Mouse (Mus musculus): Measurements from ENCODE around the gene Rhd.
"Not testable (repeated sequence)": the region's sequence is repeated elsewhere in the genome, so short reads cannot be mapped to it uniquely, and the experiment has no call there.

Rhd gene

DNA sequence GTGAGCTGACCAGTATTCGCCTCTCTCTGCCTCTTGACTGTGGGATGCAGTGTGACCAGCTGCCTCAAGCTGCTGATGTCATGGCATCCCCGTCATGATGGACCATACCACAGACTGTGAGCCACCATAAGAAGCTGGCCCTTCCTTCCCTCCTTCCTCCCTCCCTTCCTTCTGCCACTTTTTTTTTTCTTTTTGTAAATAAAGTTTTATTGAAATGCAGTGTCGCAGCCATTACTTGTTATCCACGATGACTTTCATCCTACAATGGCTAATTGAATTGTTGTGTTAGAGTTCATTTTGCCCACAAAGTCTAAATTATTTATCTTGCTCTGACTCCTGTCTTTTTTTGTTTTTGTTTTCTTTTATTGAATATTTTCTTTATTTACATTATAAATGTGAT lies 5.8 kb upstream of the Rhd start:
- no peak for DNase-seq

DNA sequence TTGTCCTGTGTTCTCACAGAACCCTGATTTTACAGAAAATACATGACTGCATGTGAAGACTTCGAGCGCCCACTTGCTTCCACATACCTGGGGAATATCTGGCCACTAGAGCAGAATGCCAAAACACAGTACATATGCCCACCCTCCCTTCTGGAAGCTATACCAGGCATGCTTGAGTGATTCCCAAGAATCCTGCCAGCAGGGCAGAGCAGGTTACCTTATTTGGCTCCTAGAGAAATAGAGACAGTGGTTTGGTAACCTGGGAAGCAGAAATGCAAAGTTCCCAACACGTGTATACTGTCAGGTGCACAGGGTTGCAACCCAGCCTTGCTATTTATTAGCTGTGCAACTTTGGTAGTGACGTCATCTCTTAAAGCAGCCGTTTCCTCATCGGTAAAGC lies 2.5 kb upstream of the Rhd start:
- DNase-seq = no peak

DNA sequence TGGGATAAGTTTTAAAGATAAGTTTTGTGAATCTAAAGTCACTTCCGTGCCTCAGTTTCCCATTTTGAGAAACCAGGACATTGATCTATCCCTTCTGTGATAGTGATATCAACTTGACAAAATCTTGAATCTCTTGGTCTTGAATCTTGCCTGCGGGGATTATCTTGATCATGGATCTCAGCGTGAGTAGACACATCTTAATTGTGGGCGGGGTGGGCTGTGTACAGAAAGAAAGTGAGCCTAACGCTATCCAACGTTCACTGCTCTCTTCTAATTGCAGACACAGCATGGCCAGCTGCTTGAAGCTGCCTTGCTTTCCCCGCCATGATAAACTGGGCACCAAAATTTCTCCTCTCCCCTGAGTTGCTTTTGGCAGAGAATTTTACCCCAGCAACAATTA lies 1.3 kb upstream of the Rhd start:
- no peak for DNase-seq

DNA sequence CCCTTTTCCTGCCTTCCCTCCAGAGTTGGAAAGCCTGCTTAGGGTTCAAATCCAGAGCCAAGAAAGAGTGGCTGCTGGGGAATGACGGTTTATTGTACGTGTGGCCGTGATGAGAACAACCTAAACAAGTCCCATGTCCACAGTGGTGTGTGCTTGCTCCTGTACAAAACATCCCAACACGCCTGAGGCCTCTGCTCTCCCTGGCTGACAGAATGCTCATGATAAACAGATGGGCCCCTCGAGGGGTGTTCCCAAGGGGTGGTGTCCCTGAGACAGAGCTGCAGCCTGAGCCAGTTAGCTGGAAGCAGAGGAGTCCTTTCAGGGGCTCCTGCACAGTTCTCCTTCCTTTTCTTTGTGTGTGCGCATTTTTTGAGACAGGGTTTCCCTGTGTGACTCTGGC lies 1.0 kb downstream of the Rhd start:
- no peak for DNase-seq

DNA sequence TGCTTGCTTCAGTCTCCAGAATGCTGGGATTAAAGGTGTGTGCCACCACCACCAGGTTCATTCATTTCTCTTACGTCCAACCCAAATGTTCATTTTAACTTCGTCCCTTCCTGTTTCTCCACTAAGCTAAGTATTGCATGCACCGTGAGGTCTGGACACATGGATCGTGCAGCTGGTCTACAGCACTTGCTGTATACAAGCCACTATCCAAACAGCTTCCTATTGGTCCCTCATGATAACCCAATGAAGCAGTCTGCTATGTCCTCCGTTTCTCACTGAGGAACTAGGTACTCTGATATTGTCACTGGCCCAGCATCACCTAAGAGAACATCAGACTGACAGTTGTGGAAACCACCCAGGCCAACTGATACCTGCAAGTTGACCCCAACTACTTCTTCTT lies 1.5 kb downstream of the Rhd start:
- DNase-seq = no peak

DNA sequence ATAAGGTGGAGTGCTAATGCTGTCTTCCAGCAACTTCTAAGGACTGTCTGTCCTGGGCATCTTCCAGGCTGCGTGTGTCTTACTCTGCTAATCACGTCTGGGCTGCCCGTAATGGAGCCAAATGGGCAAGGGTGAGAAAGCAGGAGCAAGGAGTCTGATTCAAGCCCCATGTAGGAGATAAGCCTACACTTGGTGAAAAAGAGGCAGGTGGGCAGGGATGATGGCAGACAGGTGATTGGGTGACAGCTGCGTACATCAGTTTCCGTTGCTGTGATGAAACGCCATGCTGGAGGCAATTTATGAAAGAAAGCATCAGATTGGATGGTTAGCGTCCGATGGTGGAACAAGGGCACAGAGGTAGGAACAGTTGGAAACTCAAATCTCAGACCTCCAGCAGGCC lies 2.9 kb downstream of the Rhd start:
- no peak for DNase-seq

DNA sequence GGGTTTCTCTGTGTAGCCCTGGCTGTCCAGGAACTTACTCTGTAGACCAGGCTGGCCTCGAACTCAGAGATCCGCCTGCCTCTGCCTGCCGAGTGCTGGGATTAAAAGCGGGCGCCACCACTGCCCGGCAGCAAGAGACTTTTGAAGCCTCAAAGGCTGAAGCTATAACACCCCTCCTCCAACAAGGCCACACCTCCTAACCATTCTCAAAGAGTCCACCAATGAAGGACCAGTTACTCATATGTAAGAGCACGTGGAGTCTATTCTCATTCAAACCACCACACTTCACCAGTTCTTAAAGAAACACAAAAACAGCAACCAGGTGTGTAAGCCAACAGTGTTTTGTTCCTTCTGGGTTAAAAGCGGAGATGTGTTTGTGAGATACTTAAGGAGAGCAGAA lies 3.3 kb downstream of the Rhd start:
- DNase-seq = no peak

DNA sequence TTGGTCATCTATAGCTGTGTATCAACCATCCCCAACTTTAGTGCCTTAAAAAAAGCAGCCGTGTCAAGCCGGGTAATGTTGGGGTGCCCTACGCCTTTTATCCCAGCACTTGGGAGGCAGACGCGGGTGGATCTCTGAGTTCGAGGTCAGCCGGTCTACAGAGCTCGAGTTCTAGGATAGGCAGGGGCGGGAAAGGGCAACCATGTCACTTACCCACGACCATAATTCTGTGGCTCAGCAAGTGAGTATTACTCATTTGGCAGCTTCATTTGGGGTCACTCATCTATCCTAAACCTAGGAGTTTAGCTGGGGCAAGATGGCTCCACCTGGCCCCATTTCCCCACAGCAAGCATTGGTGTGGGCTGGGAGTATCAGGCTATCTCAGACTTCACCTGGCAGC lies 3.7 kb downstream of the Rhd start:
- DNase-seq = no peak

DNA sequence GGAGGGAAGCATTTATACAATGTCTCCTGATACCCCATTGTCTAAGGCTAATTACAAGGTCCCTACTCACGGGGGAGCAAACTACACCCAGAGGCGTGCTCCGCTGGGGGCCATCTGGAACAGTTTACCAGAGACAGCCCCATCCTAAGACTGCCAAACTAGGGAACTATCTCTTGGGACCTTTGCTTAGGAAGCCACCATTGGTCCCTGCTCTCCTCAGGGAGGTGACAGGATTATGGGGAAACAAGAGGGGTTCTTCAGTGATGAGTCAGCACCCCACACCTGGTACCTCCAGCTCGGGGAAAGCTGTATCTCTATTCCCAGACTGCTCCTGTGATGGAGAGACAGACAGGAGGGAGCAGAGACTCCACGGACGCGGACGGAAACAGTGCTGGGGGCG lies 4.2 kb downstream of the Rhd start:
- DNase-seq = no peak

DNA sequence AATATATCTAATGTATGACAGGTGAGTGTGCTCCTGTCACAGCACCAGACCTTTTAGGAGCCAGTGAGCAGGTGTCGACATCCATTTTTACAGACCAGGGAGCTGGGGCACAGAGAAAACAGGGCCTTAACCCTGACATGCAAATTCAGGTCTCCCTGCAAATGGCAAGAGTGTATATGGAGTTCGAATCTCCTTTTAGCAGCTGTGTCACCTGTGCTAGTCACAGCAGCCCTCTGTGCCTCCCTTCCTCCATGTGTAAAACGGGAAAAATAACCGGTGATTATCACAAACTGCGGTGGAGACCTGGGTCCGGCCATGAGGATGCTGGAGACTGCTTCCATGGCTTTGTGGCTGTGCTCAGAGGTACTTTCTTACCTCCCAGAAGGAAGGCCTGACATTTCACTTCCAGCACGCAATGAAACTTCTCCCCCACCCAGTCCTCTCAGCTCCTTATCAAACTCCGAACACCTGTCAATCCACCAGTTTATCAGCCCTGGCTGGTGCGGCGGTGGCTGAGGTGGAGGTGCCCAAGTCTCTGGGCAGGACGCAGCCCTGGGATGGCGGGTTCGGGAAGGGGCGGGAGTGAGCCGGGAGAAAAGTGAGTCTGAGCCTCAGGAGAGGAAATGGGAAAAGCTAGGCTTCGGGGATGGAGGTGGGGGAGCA lies 4.9 kb downstream of the Rhd start:
- DNase-seq = no peak

DNA sequence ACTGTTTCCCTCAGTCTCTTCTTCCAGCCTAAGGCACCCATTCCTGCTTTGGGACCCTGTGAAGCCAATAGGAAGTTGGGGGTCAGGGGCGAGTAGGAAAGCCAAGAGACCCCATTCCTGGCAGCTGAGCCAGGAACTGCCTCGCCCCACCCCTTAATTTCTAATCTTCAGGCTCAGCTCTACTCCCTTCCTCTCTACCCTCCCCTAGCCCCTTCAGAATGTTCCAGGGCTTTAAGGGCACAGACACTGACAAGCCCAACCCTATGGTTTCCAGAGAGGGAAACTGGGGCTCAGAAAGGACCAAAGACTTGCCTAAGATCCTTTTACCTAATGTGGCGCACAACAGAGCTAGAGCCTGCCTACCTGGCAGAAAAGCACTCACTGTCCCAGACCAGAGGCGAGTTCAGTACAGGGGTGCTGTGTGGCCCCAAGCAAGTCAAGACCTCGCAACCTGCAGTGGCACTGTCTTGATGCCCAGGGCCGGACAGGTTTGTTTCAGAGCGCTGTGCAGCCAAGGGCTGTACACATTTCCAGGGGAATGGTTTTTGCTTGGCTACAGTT lies 5.6 kb downstream of the Rhd start:
- DNase-seq = no peak

DNA sequence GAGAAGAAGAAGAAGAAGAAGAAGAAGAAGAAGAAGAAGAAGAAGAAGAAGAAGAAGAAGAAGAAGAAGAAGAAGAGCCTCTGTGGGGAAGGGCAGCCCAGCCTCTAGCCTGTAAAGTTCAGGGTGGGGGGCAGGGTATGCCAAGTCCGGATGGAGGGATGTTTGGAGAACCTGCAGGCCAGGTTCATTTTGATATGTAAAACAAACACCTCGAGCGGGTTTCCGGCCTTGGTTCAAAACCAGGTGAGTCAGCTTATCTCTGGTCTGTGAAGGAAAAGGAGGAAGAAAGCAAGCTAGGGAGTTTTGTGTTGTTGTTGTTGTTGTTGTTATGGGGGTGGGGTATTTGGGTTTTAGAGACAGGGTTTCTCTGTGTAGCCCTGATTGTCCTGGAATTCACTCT lies 7.1 kb downstream of the Rhd start:
- no peak for DNase-seq

DNA sequence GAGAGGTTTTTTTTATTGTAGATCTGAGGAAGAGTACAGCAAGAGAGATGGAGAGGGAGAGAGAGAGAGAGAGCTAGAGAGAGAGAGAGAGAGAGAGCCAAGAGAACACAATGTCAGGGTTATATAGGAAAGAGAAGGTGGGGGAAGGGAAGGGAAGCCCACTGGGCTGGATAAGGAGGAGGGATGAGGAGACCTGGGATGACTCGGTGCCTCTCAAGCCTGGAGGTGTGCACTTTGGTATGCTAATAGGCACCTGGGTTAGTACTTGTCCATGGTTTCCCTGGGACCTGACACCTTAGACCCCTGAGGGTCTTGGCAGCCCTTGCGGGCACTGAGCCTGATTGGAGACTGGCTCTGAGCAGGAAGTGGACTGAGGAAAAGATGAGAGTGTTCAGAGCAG lies 7.6 kb downstream of the Rhd start:
- DNase-seq = no peak

DNA sequence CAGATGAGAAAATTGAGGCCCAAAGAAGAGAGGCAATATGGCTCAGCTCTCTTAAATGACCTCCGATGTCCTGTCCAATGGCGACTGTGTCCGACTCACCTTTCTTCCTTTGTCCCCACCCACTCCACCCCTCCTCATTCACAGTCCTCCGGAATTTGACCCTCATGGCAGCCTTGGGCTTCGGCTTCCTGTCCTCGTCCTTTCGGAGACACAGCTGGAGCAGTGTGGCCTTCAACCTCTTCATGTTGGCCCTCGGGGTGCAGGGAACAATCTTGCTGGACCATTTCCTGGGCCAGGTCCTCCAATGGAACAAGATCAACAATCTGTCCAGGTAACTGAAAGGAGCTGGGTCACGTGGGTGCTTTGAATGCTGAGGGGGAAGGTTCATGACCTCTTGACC lies 11.8 kb downstream of the Rhd start:
- DNase-seq = no peak

DNA sequence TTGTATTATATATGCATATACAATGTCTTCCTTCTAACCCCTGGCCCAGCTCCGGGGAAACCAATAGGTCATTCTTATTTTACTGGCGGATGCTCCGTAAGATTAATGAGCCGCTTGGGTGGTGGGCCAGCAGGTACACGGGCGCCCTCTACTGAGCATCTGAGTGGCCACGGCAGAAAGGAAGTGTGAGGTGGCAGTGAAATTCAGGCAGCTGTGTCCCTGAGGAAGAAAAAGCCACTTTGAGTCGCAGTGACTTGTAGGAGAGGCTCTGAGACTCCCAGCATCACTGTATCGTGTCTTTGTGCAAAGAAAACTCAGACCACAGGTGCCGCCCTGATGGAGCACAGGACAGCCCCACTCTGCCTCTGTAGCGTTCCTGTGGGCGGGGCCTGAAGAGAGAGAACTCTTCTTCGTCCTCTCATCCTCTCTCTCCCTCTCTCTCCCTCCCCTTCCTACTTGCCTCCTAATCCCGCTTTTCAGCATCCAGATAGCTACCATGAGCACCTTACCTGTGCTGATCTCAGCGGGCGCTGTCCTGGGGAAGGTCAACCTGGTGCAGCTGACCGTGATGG lies 15.2 kb downstream of the Rhd start:
- DNase-seq = peak; percentile 64 to 71

DNA sequence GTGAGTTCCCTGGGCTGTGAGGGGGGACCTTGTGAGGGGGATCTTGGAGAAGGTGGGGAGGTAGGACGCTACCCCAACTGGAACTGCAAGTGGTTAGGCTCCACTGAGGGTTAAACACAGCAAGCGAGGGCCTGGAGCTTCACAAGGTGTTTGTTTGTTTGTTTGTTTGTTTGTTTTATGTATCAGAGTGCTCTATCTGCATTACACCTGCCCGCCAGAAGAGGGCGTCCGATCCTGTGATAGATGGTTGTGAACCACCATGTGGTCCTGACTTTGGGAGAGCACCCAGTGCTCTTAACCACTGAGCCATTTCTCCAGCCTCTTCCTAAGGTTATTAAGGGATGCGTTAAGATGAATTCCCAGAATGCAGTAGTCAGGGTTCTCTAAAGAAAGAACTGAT lies 15.7 kb downstream of the Rhd start:
- DNase-seq = peak; percentile 15 to 19

DNA sequence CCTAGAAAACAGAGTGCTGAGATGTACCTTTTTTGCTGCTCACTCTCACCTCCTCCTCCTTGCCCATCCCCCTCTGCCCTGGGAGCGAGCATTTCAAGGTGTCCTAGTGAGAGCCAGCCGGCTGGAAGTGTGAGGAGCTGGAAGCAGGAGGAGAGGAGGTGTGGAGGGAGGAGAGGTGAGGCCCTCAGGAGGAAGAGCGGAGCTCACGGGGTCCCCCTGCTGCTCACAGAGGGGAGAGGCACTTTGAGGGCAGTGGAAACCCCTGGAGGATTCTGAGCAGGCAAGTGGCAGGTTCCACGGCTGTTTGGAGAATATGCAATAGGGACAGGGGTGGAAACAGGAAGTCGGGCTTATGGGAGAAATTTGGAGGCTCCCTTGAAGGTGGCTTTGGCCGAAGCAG lies 18.9 kb downstream of the Rhd start:
- peak; percentile 47 for DNase-seq

DNA sequence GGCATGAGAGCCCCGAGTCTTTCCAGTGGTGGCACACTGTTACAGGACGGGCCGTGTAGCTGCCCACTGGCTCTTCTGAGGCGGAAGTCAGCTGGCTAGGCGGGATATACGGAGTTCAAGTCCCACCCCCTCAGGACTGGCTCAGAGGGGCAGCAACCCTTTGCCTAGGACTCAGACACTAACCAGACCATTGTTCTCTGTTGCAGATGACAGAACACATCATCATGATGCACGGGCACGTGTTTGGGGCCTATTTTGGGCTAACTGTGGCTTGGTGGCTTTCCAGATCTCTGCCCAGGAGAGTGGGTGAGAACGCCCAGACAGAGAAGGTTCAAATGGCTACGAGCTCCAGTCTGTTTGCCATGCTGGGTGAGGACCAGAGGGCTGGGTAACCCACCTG lies 19.5 kb downstream of the Rhd start:
- DNase-seq = no peak

DNA sequence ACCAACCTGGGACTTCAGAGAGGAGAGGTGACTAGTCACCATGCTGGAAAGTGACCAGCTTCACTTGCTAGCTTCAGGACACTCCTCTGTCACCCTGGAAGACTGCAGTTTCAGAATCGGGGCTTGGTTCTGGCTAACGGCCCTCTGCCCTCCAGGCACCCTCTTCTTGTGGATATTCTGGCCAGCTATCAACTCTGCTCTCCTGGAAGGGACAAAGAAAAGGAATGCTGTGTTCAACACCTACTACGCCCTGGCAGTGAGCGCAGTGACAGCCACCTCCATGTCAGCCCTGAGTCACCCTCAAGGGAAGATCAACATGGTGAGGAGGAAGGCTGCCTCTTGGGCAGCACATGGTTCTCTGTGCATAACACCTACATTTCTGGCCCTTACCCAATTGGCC lies 20.0 kb downstream of the Rhd start:
- no peak for DNase-seq

DNA sequence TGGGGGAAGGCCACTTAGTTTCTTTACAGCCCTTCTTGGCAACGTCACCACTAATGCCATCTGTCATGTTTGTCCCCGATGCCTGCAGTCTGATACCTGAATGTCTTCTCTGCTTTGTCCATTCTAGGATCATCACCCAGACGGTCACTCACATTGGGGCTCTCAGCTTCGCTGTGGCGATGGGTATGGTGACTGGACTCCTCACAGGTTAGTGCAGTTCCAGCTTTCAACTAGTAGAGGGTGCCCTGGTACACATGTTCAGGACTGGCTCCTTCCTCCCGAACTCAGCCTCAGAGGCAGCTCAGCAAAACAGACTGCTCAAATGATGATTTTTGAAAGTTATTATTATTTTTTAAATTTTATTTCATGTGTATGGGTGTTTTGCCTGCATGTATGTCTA lies 27.8 kb downstream of the Rhd start:
- DNase-seq = peak; percentile 48 to 59

DNA sequence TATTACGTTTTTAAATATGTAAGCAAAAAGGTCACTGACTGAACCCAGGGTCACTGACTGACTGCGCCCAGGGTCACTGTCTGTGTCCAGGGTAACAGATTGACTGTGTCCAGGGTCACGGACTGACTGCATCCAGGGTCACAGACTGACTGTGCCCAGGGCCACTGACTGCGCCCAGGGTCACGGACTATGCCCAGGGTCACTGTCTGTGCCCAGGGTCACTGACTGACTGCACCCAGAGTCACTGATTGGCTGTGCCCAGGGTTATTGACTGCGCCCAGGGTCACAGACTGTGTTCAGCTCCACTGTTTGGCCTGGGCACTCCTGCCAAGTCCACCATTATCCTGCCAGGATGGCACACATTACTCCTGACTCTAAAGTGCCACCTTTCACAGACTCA lies 32.9 kb downstream of the Rhd start:
- no peak for DNase-seq

DNA sequence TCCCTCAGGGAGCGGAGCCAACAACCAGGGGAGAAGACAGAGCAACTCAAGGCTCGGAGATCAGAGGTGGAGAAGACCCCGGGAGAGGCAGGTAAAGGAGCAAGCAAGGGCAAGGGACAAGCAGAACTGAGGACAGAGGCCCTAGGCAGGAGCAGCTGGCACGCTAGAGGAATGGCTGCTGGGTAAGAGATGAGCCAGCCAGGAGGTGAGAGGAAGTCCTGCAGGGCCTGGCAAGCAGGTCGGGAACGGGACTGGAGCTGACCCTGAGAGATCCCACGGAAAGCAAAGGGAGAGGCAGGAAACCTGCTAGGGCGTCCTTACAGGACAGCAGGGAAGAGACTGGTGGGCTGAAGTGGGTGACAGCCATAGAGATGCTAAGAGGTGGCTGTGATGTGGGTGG lies 36.8 kb downstream of the Rhd start:
- no peak for DNase-seq

DNA sequence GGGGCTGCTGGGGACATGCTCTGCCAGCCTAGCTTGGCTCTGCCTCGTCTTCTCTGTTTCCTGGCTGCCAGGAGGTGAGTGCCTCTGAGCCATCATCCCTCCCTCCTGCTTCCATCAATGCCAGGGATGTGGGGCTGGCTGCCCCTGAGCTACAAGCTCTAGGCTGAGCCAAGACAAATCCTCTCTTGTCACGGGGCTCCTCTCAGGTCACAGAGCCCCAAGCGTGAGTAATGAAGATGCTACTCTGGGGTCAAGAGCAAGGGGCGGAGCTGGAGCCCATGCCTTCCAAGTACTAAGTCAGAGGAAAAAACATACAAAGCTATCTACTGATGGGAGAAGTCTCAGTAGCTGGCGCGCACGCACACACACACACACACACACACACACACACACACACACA lies 38.7 kb downstream of the Rhd start:
- no peak for DNase-seq

DNA sequence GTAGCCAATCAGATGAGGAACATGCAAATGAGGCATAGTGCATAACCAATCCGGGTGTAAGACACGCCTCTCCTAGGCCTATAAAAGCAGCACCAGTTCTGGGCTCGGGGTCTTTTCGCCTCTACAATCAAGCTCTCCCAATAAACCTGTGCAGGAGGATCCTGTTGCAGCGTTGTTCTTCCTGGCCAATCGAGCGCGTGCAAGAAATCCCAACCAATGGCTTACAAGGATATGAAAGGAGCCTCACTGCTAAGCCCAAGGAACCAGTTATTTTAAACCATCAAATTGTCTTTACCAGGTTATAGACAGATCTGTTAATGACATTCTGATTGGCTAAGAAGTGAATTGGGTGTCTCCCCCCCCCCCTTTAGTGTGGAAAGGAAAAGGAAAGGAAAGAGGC lies 47.1 kb downstream of the Rhd start:
- DNase-seq = not testable (repeated sequence)

DNA sequence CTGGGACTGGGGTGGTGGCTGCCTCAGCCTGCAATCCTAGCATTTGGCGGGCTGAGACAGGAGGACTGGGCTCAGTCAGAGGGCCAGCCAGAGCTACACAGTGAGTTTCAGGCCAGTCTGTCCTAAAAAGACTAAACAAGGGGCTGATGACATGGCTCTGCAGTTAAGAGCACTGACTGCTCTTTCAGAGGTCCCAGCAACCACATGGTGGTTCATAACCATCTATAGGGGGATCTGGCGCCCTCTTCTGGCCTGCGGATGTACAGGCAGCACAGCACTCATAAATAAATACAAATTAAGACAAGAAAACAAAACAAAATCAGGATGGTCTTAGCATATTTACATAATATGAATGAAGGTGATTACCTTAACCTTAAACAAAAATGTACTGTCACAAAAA lies 49.1 kb downstream of the Rhd start:
- peak; percentile 80 to 82 for DNase-seq
